Mouse (Mus musculus): Measurements from ENCODE around the gene Bmf.

DNA sequence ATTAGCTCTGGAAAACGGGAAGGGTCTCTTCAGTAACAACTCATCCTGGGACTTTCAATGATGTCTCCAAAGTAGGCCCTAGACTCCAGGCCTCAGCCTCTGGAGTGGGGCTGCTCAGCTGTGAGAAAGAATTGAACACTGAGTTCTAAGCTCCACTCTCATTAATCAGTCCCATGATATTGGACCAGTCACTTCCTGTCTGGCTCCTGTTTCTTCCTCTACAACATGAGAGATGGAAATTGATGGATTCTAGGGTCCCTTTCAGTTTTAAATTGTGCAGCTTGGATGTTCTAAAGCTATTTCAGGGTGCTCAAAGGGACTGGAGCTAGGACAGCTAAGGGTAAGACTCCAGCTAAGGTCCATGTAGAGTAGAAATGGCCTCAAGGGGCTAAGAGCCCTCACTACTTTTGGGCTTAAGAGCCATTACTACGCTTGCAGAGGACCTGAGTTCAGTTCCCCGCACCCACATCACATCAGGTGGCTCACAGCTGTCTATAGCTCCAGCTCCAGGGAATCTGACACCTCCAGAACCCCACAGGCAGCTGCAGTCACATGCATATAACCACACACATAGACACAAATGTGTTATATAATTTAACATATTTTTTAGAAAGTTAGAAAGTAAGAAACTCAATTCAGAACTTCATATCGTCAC lies 57.6 kb downstream of the Bmf start:
- TF ChIP-seq CTCF (IDR thresholded peaks at IDR 0.05; ENCODE audit: insufficient read depth, low read depth, low read length) (no peak), POLR2A (IDR thresholded peaks at IDR 0.05; ENCODE audit: insufficient read depth, low read depth, low read length) (no peak)
